Mouse (Mus musculus) small intestine, adult 2 months (tissue): ENCODE results near the gene Fam189a1.

Experiments used
- CTCF ChIP-seq: fragments of 200-500 bp; IDR thresholded peaks from 2 replicates; pipeline ENCODE4 v1.5.1; 2012; ENCODE audit warnings: low read depth, mild to moderate bottlenecking, control low read depth, inconsistent platforms, low read length, moderate library complexity, mixed read lengths; ENCODE audit not compliant: insufficient replicate concordance, insufficient read length; ENCODE audit errors: extremely low read depth
- POLR2A ChIP-seq: fragments of 200-500 bp; IDR thresholded peaks from 2 replicates; pipeline ENCODE4 v1.6.1; 2012; ENCODE audit warnings: low read depth, mild to moderate bottlenecking, control low read depth, inconsistent platforms, low read length, moderate library complexity

DNA sequence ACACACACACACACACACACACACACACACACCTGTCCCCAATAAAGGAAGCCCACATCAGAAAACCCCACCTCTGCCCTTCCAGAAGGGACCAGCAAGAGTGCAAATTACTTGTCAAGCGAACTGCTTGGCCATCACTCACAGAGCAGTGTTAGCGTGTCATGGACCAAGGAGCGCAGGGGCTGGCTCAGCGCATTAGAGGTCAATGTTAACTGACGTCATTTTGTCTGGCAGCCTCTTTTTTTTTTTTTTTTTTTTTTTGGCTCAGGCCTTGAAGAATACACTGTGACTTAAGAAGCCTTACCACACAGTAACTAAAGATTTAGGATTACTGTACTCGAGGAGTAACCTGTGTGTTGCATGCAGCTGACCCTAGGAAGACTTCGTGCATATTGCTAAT, 402.2 kb downstream of the Fam189a1 start:
- TF ChIP-seq POLR2A = no peak
- no peak for TF ChIP-seq CTCF
